Mouse (Mus musculus) ES-Bruce4 (cell line): ENCODE data around the gene Hpf1.

Experiments
- CTCF ChIP-seq: IDR thresholded peaks from one replicate; pipeline ENCODE4 v1.8.1; 2011; ENCODE audit warnings: low read depth, low read length
- EP300 ChIP-seq: IDR thresholded peaks from 2 replicates; pipeline ENCODE4 v1.6.1; 2011; ENCODE audit warnings: low read depth, low read length; ENCODE audit not compliant: insufficient read depth
- POLR2A ChIP-seq: IDR thresholded peaks from one replicate; pipeline ENCODE4 v1.8.1; 2011; ENCODE audit warnings: low read length; ENCODE audit not compliant: insufficient read depth

- TF ChIP-seq POLR2A: no peak
- TF ChIP-seq CTCF: no peak
- no peak for TF ChIP-seq EP300
Measured at GRCm38 (mm10) chr8:60949859-60950258, 59.6 kb downstream of the Hpf1 start.
